Mouse (Mus musculus) central nervous system, embryonic 11.5 days (tissue): ENCODE measurements around the gene Eaf2. TPM values are rescaled to one million over a fixed set of nuclear protein-coding genes. Genes with fewer than 3 reads are reported as not detected.

Source experiments
- polyA plus RNA-seq: library from polyadenylated mRNA; depleted of rRNA; stranded (reverse); fragments of >200 nt; gene quantifications from 2 replicates; pipeline ENCODE4 v1.2.3, GENCODE M21; 2012; rRNA removed

Gene Eaf2
- 0.78 and 0.83 TPM in 2 replicates for polyA plus RNA-seq

GRCm38 (mm10) chr16:36874583-36875275 is at the start of gene Eaf2, which contains the start of gene Golgb1:
Gene Eaf2, minus strand, starts transcription at chr16:36875003.
Gene Golgb1, plus strand, starts transcription at chr16:36875140.

GRCm38 (mm10) chr16:36828054-36828786 is 46.6 kb downstream of the Eaf2 start, which contains the start of gene Iqcb1:
Gene Iqcb1, plus strand, starts transcription at chr16:36828385.

GRCm38 (mm10) chr16:36784594-36785313 is 90.0 kb downstream of the Eaf2 start, which contains the start of gene Slc15a2:
Gene Slc15a2, minus strand, starts transcription at chr16:36784962.

Other genes with a start within 250 kb of the Eaf2 start
- gene Cd86, start 208.9 kb downstream of the Eaf2 start, polyA plus RNA-seq = 1.3 and 1.4 TPM in 2 replicates
- gene Ildr1, start 181.0 kb downstream of the Eaf2 start, polyA plus RNA-seq = 0.12 and 0.16 TPM in 2 replicates
- gene Slc15a2, start 90.0 kb downstream of the Eaf2 start, polyA plus RNA-seq = 4.3 and 9.4 TPM in 2 replicates
- 29.9 and 40.3 TPM in 2 replicates for gene Iqcb1, start 46.6 kb downstream of the Eaf2 start, polyA plus RNA-seq
- 28.9 and 35.1 TPM in 2 replicates for gene Golgb1, start 137 bp upstream of the Eaf2 start, polyA plus RNA-seq
- 3.5 and 6.1 TPM in 2 replicates for gene Hcls1, start 60.0 kb upstream of the Eaf2 start, polyA plus RNA-seq
- 0.16 and 0.29 TPM in 2 replicates for gene Fbxo40, start 115.5 kb upstream of the Eaf2 start, polyA plus RNA-seq
- gene Polq, start 136.8 kb upstream of the Eaf2 start, polyA plus RNA-seq = 14.2 and 14.7 TPM in 2 replicates